21 mouse cellular contexts compared by ENCODE assay signal in genomic region chr16:40827191-40827590, GRCm38 (mm10).
A peak's percentile ranks its signal among the peaks of the same experiment; 100 is the strongest.
DNase-seq lines count a peak whose midpoint lies in the region; ATAC-seq and TF ChIP-seq lines count a peak whose summit lies in the region.
"Had no signal": no experiment of that assay in that cellular context is flagged by ENCODE, and none has a peak within 500 bp of the region (broad histone marks: within the 10 kb centered on the region; RNA-seq: fewer than 3 reads in every experiment).

No protein-coding gene starts in this region.

- no peaks in the 10 kb centered on the region for H3K9me3 ChIP-seq in limb, embryonic 14.5 days (ENCODE audit: control insufficient read depth, low read length)
- no peaks in the 10 kb centered on the region for H3K9me3 ChIP-seq in limb, embryonic 10.5 days (replicated peaks)
- no peaks in the 10 kb centered on the region for H3K9me3 ChIP-seq in kidney, embryonic 14.5 days (ENCODE audit: control insufficient read depth, low read length)
- H3K9me3 ChIP-seq: forebrain, embryonic 13.5 days; heart, embryonic 12.5 days; hindbrain, embryonic 10.5 days; neural tube, embryonic 12.5 days had no signal

- 73% methylated on average over 1 of the region's 1 CpGs for WGBS in limb, embryonic 14.5 days
- 73% methylated on average over 1 of the region's 1 CpGs for WGBS in limb, embryonic 10.5 days
- WGBS in kidney, embryonic 14.5 days, result 82% methylated on average over 1 of the region's 1 CpGs

- H3K36me3 ChIP-seq in limb, embryonic 14.5 days (ENCODE audit: control insufficient read depth, insufficient read depth, low read length), result no peaks in the 10 kb centered on the region
- no peaks in the 10 kb centered on the region for H3K36me3 ChIP-seq in limb, embryonic 10.5 days
- no peaks in the 10 kb centered on the region for H3K36me3 ChIP-seq in kidney, embryonic 14.5 days (ENCODE audit: control insufficient read depth, insufficient read depth, low read length)
- H3K36me3 ChIP-seq: heart, embryonic 12.5 days; hindbrain, embryonic 10.5 days; neural tube, embryonic 12.5 days had no signal

- H3K27me3 ChIP-seq in limb, embryonic 14.5 days (ENCODE audit: control insufficient read depth, insufficient read depth, low read length), result no peaks in the 10 kb centered on the region
- no peaks in the 10 kb centered on the region for H3K27me3 ChIP-seq in limb, embryonic 10.5 days (ENCODE audit: low read depth, poor library complexity, severe bottlenecking)
- no peaks in the 10 kb centered on the region for H3K27me3 ChIP-seq in kidney, embryonic 14.5 days (ENCODE audit: control insufficient read depth, insufficient read depth, low read length)
- H3K27me3 ChIP-seq: forebrain, embryonic 13.5 days; heart, embryonic 12.5 days; neural tube, embryonic 12.5 days had no signal

- intact Hi-C loops in gastrocnemius, postnatal 14 days (cut with DNase I; ENCODE audit: low total_unique reads), result no loop called here

- no peak overlapping the region for H3K4me3 ChIP-seq in limb, embryonic 14.5 days (replicated peaks; ENCODE audit: low read length)
- no peak overlapping the region for H3K4me3 ChIP-seq in limb, embryonic 10.5 days
- H3K4me3 ChIP-seq in kidney, embryonic 14.5 days (ENCODE audit: low read length), result no peak overlapping the region
- H3K4me3 ChIP-seq: forebrain, embryonic 13.5 days; heart, embryonic 12.5 days; hindbrain, embryonic 10.5 days; neural tube, embryonic 12.5 days had no signal

- TF ChIP-seq POLR2A in limb, embryonic 14.5 days (IDR thresholded peaks at IDR 0.05; ENCODE audit: borderline replicate concordance, extremely low read depth, insufficient read depth, insufficient read length), result no peak

- peak; percentile 25 for DNase-seq in adrenal gland, postnatal 10 days
- DNase-seq in adrenal gland, adult 18-20 months (ENCODE audit: low spot score in 2 of 2), result no peak
- DNase-seq in gastrocnemius, postnatal 14 days, result peak; percentile 14
- no peak for DNase-seq in gastrocnemius, postnatal 10 days
- DNase-seq in limb, embryonic 14.5 days (ENCODE audit: low spot score), result peak; percentile 28
- no peak for DNase-seq in limb, embryonic 10.5 days (ENCODE audit: low spot score)
- peak; percentile 1 for DNase-seq in adrenal gland, postnatal 25 days
- DNase-seq: cerebellum, adult 9-11 months; gastrocnemius, postnatal 25 days; kidney, adult 8-10 months; kidney, postnatal 36 days; right cerebral cortex, postnatal 14 days; thymus, postnatal 25 days had no signal

- no peaks in the 10 kb centered on the region for H3K4me1 ChIP-seq in limb, embryonic 14.5 days (ENCODE audit: control insufficient read depth, insufficient read depth, low read length)
- no peaks in the 10 kb centered on the region for H3K4me1 ChIP-seq in limb, embryonic 10.5 days
- H3K4me1 ChIP-seq in kidney, embryonic 14.5 days (ENCODE audit: control insufficient read depth, insufficient read depth, low read length), result no peaks in the 10 kb centered on the region
- H3K4me1 ChIP-seq: forebrain, embryonic 13.5 days; heart, embryonic 12.5 days; hindbrain, embryonic 10.5 days; neural tube, embryonic 12.5 days had no signal

- no peak overlapping the region for H3K27ac ChIP-seq in limb, embryonic 14.5 days (replicated peaks; ENCODE audit: low read depth, low read length)
- no peak overlapping the region for H3K27ac ChIP-seq in limb, embryonic 10.5 days
- H3K27ac ChIP-seq in kidney, embryonic 14.5 days (ENCODE audit: low read depth, low read length), result no peak overlapping the region
- H3K27ac ChIP-seq: forebrain, embryonic 13.5 days; hindbrain, embryonic 10.5 days; neural tube, embryonic 12.5 days; stomach, postnatal 0 days had no signal

- no peak overlapping the region for H3K4me2 ChIP-seq in limb, embryonic 14.5 days (replicated peaks; ENCODE audit: low read depth, low read length, severe bottlenecking)
- H3K4me2 ChIP-seq in kidney, embryonic 14.5 days (replicated peaks; ENCODE audit: low read depth, low read length), result no peak overlapping the region
- H3K4me2 ChIP-seq: forebrain, embryonic 13.5 days; heart, embryonic 12.5 days; liver, embryonic 11.5 days; neural tube, embryonic 12.5 days had no signal

- no peak for ATAC-seq in limb, embryonic 14.5 days (ENCODE audit: low FRiP score, low read depth)
- no peak for ATAC-seq in kidney, embryonic 14.5 days (ENCODE audit: low FRiP score, low TSS enrichment)
- ATAC-seq: forebrain, embryonic 13.5 days; inflammation-experienced regulatory T-cells, adult 6 months had no signal

- no peak overlapping the region for H3K9ac ChIP-seq in limb, embryonic 14.5 days (ENCODE audit: low read depth, low read length, severe bottlenecking)
- H3K9ac ChIP-seq in kidney, embryonic 14.5 days (ENCODE audit: low read depth, low read length), result no peak overlapping the region
- H3K9ac ChIP-seq: forebrain, embryonic 13.5 days; heart, embryonic 12.5 days; neural tube, embryonic 12.5 days had no signal

Comparison
In these comparisons a context has a peak if more than half of its experiments do, and no peak if none do; other contexts are left out.
1. DNase-seq: peak in adrenal gland, postnatal 10 days (single experiment), gastrocnemius, postnatal 14 days (single experiment), limb, embryonic 14.5 days (single experiment) and adrenal gland, postnatal 25 days (single experiment); none in adrenal gland, adult 18-20 months (0 of 2), gastrocnemius, postnatal 10 days (single experiment) and limb, embryonic 10.5 days (single experiment).